Mouse (Mus musculus): ENCODE results near the gene Oard1. TPM values are rescaled to one million over a fixed set of nuclear protein-coding genes. Genes with fewer than 3 reads are reported as not detected.

The Oard1 gene
- polyA plus RNA-seq, 1 experiment, result 76.1 TPM

- TF ChIP-seq POLR2A (IDR thresholded peaks at IDR 0.05; ENCODE audit: insufficient read depth, low read length) (no peak), CTCF (IDR thresholded peaks at IDR 0.05; ENCODE audit: low read depth, low read length) (no peak), EP300 (IDR thresholded peaks at IDR 0.05; ENCODE audit: insufficient read depth, low read depth, low read length) (no peak)
- H3K9ac ChIP-seq (ENCODE audit: low read depth, poor library complexity, severe bottlenecking), result no peak overlapping the region
- H3K4me3 ChIP-seq (ENCODE audit: low read depth, low read length), result no peak overlapping the region
- H3K36me3 ChIP-seq (ENCODE audit: control insufficient read depth, insufficient read depth, low read length, poor library complexity, severe bottlenecking), result peaks cover 37% of the 10 kb centered on the region
- H3K27ac ChIP-seq (ENCODE audit: insufficient read depth, low read length), result no peak overlapping the region
- H3K4me1 ChIP-seq (ENCODE audit: control insufficient read depth, insufficient read depth, low read length), result peaks cover 2% of the 10 kb centered on the region
- no peaks in the 10 kb centered on the region for H3K9me3 ChIP-seq (replicated peaks; ENCODE audit: control insufficient read depth, insufficient read depth, low read length, poor library complexity, severe bottlenecking)
- no peaks in the 10 kb centered on the region for H3K27me3 ChIP-seq (ENCODE audit: control insufficient read depth, insufficient read depth, low read length, poor library complexity, severe bottlenecking)
Measured at GRCm38 (mm10) chr17:48418781-48419180, 9.0 kb downstream of the Oard1 start.

GRCm38 (mm10) chr17:48419571-48419970 lies 9.8 kb downstream of the Oard1 start:
- Histone ChIP-seq H3K9me3 (replicated peaks; ENCODE audit: control insufficient read depth, insufficient read depth, low read length, poor library complexity, severe bottlenecking) (no peaks in the 10 kb centered on the region), H3K4me1 (ENCODE audit: control insufficient read depth, insufficient read depth, low read length) (peaks cover 2% of the 10 kb centered on the region), H3K27ac (ENCODE audit: insufficient read depth, low read length) (no peak overlapping the region), H3K36me3 (ENCODE audit: control insufficient read depth, insufficient read depth, low read length, poor library complexity, severe bottlenecking) (peaks cover 32% of the 10 kb centered on the region), H3K4me3 (ENCODE audit: low read depth, low read length) (no peak overlapping the region), H3K9ac (ENCODE audit: low read depth, poor library complexity, severe bottlenecking) (no peak overlapping the region), H3K27me3 (ENCODE audit: control insufficient read depth, insufficient read depth, low read length, poor library complexity, severe bottlenecking) (no peaks in the 10 kb centered on the region)
- TF ChIP-seq POLR2A (IDR thresholded peaks at IDR 0.05; ENCODE audit: insufficient read depth, low read length), result no peak
- TF ChIP-seq CTCF (IDR thresholded peaks at IDR 0.05; ENCODE audit: low read depth, low read length), result no peak
- no peak for TF ChIP-seq EP300 (IDR thresholded peaks at IDR 0.05; ENCODE audit: insufficient read depth, low read depth, low read length)

GRCm38 (mm10) chr17:48424237-48424636 lies 14.4 kb downstream of the Oard1 start:
- H3K36me3 ChIP-seq (ENCODE audit: control insufficient read depth, insufficient read depth, low read length, poor library complexity, severe bottlenecking), result no peaks in the 10 kb centered on the region; the same call in 1 of the 2 replicates
- H3K4me3 ChIP-seq (ENCODE audit: low read depth, low read length), result no peak overlapping the region
- no peak for TF ChIP-seq CTCF (IDR thresholded peaks at IDR 0.05; ENCODE audit: low read depth, low read length)
- no peak for TF ChIP-seq POLR2A (IDR thresholded peaks at IDR 0.05; ENCODE audit: insufficient read depth, low read length)
- TF ChIP-seq EP300 (IDR thresholded peaks at IDR 0.05; ENCODE audit: insufficient read depth, low read depth, low read length), result no peak
- H3K27me3 ChIP-seq (ENCODE audit: control insufficient read depth, insufficient read depth, low read length, poor library complexity, severe bottlenecking), result no peaks in the 10 kb centered on the region
- peaks cover 2% of the 10 kb centered on the region for H3K4me1 ChIP-seq (ENCODE audit: control insufficient read depth, insufficient read depth, low read length)
- no peaks in the 10 kb centered on the region for H3K9me3 ChIP-seq (replicated peaks; ENCODE audit: control insufficient read depth, insufficient read depth, low read length, poor library complexity, severe bottlenecking)
- H3K9ac ChIP-seq (ENCODE audit: low read depth, poor library complexity, severe bottlenecking), result no peak overlapping the region
- no peak overlapping the region for H3K27ac ChIP-seq (ENCODE audit: insufficient read depth, low read length)

GRCm38 (mm10) chr17:48425823-48426612 lies 16.2 kb downstream of the Oard1 start:
- Histone ChIP-seq H3K9me3 (replicated peaks; ENCODE audit: control insufficient read depth, insufficient read depth, low read length, poor library complexity, severe bottlenecking) (no peaks in the 10 kb centered on the region), H3K4me3 (ENCODE audit: low read depth, low read length) (no peak overlapping the region), H3K27ac (ENCODE audit: insufficient read depth, low read length) (no peak overlapping the region), H3K4me1 (ENCODE audit: control insufficient read depth, insufficient read depth, low read length) (peaks cover 4% of the 10 kb centered on the region), H3K9ac (ENCODE audit: low read depth, poor library complexity, severe bottlenecking) (no peak overlapping the region), H3K36me3 (ENCODE audit: control insufficient read depth, insufficient read depth, low read length, poor library complexity, severe bottlenecking) (no peaks in the 10 kb centered on the region), H3K27me3 (ENCODE audit: control insufficient read depth, insufficient read depth, low read length, poor library complexity, severe bottlenecking) (no peaks in the 10 kb centered on the region)
- no peak for TF ChIP-seq POLR2A (IDR thresholded peaks at IDR 0.05; ENCODE audit: insufficient read depth, low read length)
- TF ChIP-seq EP300 (IDR thresholded peaks at IDR 0.05; ENCODE audit: insufficient read depth, low read depth, low read length), result no peak
- no peak for TF ChIP-seq CTCF (IDR thresholded peaks at IDR 0.05; ENCODE audit: low read depth, low read length)

- Histone ChIP-seq H3K36me3 (ENCODE audit: control insufficient read depth, insufficient read depth, low read length, poor library complexity, severe bottlenecking) (no peaks in the 10 kb centered on the region), H3K9me3 (replicated peaks; ENCODE audit: control insufficient read depth, insufficient read depth, low read length, poor library complexity, severe bottlenecking) (no peaks in the 10 kb centered on the region), H3K4me1 (ENCODE audit: control insufficient read depth, insufficient read depth, low read length) (peaks cover 9% of the 10 kb centered on the region), H3K4me3 (ENCODE audit: low read depth, low read length) (no peak overlapping the region), H3K27me3 (ENCODE audit: control insufficient read depth, insufficient read depth, low read length, poor library complexity, severe bottlenecking) (no peaks in the 10 kb centered on the region), H3K9ac (ENCODE audit: low read depth, poor library complexity, severe bottlenecking) (peak overlapping the region; percentile 3; the same call in 1 of the 2 replicates), H3K27ac (ENCODE audit: insufficient read depth, low read length) (peak overlapping the region; percentile 45; the same call in 1 of the 2 replicates)
- TF ChIP-seq POLR2A (IDR thresholded peaks at IDR 0.05; ENCODE audit: insufficient read depth, low read length) (no peak), EP300 (IDR thresholded peaks at IDR 0.05; ENCODE audit: insufficient read depth, low read depth, low read length) (no peak), CTCF (IDR thresholded peaks at IDR 0.05; ENCODE audit: low read depth, low read length) (no peak)
Measured at GRCm38 (mm10) chr17:48426991-48427750, 17.4 kb downstream of the Oard1 start.
